Mouse (Mus musculus): ENCODE measurements around the gene Erich2. TPM values are rescaled to one million over a fixed set of nuclear protein-coding genes. Genes with fewer than 3 reads are reported as not detected.
"Not testable (repeated sequence)": the region's sequence is repeated elsewhere in the genome, so short reads cannot be mapped to it uniquely, and the experiment has no call there.

Gene Erich2
- polyA plus RNA-seq, 1 experiment: 2.7 TPM

DNA sequence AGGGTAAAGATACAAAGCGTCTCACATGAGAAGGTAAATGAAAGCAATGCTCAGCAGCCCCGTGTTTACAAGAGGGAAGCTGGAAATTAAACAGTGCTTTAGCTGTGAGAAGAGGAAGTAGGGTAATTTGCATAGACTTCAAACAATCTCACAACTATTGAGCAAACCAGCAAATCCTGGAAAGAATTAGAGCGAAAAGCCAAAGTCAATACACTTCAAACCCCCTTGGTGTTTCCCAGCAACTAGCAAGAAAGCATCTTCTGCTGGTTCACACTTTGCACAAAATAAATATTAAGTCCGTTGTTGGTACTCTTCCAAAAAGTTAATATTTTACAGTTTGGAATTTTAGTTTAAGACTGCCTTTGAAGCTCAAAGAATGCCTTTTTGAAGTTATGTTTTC, 2.7 kb upstream of the Erich2 start:
- no peak overlapping the region for H3K4me3 ChIP-seq (ENCODE audit: insufficient read depth, low read depth, low read length)
- H3K4me1 ChIP-seq (ENCODE audit: control insufficient read depth, insufficient read depth, low read length): peaks cover 11% of the 10 kb centered on the region
- H3K27ac ChIP-seq (ENCODE audit: insufficient read depth, low read depth, low read length): no peak overlapping the region; the same call in 1 of the 2 replicates
- peak; percentile 50 for DNase-seq
- no peak for TF ChIP-seq POLR2A (IDR thresholded peaks at IDR 0.05; ENCODE audit: low read depth, low read length)
- no peak for TF ChIP-seq CTCF (conservative IDR thresholded peaks at IDR 0.05; ENCODE audit: insufficient read depth, insufficient read length, low read depth, low read length)
- no peaks in the 10 kb centered on the region for H3K36me3 ChIP-seq (ENCODE audit: control insufficient read depth, insufficient read depth, low read length)
- H3K27me3 ChIP-seq (replicated peaks; ENCODE audit: control insufficient read depth, insufficient read depth, low read length): no peaks in the 10 kb centered on the region
- WGBS: 19% methylated on average over 4 of the region's 4 CpGs

GRCm38 (mm10) chr2:70506372-70506771, 2.2 kb upstream of the Erich2 start:
- Histone ChIP-seq H3K27me3 (replicated peaks; ENCODE audit: control insufficient read depth, insufficient read depth, low read length) (no peaks in the 10 kb centered on the region), H3K4me3 (ENCODE audit: insufficient read depth, low read depth, low read length) (no peak overlapping the region), H3K4me1 (ENCODE audit: control insufficient read depth, insufficient read depth, low read length) (peaks cover 11% of the 10 kb centered on the region), H3K27ac (ENCODE audit: insufficient read depth, low read depth, low read length) (peak overlapping the region; percentile 69; the same call in 1 of the 2 replicates), H3K36me3 (ENCODE audit: control insufficient read depth, insufficient read depth, low read length) (no peaks in the 10 kb centered on the region)
- no peak for TF ChIP-seq POLR2A (IDR thresholded peaks at IDR 0.05; ENCODE audit: low read depth, low read length)
- DNase-seq: peak; percentile 60
- 35% methylated on average over 2 of the region's 2 CpGs for WGBS

DNA sequence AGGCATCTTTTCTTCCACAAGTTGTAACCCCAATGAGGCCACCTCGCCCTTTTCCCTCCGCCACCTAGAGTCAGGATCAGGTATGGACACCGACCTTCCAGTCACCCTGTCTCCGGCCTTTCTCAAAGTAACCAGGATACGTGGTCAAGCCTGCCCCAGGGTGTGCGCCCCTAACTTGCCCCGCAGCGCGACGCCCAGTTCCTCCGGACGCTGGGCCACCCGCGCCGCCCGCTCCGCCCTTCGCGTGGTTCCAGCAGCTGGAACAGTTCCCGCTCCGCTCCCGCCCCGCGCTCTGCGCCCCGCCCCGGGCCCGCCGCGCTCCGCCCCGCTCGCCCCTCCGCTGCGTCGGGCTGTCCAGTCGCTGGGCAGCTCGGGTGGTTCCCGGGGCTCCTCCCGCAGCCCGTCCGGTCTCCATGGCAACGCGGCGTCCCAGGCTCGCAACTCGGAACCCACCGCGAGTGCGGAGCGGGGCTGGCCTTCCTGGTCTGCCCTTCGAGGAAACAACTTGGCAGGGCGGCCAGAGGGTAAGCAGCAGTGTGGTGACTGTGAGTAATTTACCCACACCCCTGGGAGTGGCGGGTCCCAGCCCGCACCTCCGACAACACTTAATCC, 508 bp downstream of the Erich2 start:
- Histone ChIP-seq H3K36me3 (ENCODE audit: control insufficient read depth, insufficient read depth, low read length) (no peaks in the 10 kb centered on the region), H3K27me3 (replicated peaks; ENCODE audit: control insufficient read depth, insufficient read depth, low read length) (no peaks in the 10 kb centered on the region), H3K27ac (ENCODE audit: insufficient read depth, low read depth, low read length) (peak overlapping the region; percentile 36; the same call in 1 of the 2 replicates), H3K4me3 (ENCODE audit: insufficient read depth, low read depth, low read length) (peak overlapping the region; percentile 96), H3K4me1 (ENCODE audit: control insufficient read depth, insufficient read depth, low read length) (peaks cover 11% of the 10 kb centered on the region)
- peak; percentile 93 for DNase-seq
- TF ChIP-seq POLR2A (IDR thresholded peaks at IDR 0.05; ENCODE audit: low read depth, low read length): no peak
- peak; percentile 61 for TF ChIP-seq CTCF (conservative IDR thresholded peaks at IDR 0.05; ENCODE audit: insufficient read depth, insufficient read length, low read depth, low read length)
- under 1% methylated on average over 56 of the region's 56 CpGs for WGBS

GRCm38 (mm10) chr2:70538283-70538682, 29.7 kb downstream of the Erich2 start:
- not testable (repeated sequence) for H3K27ac ChIP-seq (ENCODE audit: insufficient read depth, low read depth, low read length); H3K4me3 ChIP-seq (ENCODE audit: insufficient read depth, low read depth, low read length); H3K4me1 ChIP-seq (ENCODE audit: control insufficient read depth, insufficient read depth, low read length); H3K27me3 ChIP-seq (replicated peaks; ENCODE audit: control insufficient read depth, insufficient read depth, low read length); H3K36me3 ChIP-seq (ENCODE audit: control insufficient read depth, insufficient read depth, low read length)
- peak; percentile 61 for DNase-seq
- WGBS: 42% methylated on average over 7 of the region's 7 CpGs
- peak; percentile 67 for TF ChIP-seq CTCF (conservative IDR thresholded peaks at IDR 0.05; ENCODE audit: insufficient read depth, insufficient read length, low read depth, low read length)

- Histone ChIP-seq H3K27ac (ENCODE audit: insufficient read depth, low read depth, low read length) (no peak overlapping the region), H3K4me3 (ENCODE audit: insufficient read depth, low read depth, low read length) (no peak overlapping the region), H3K4me1 (ENCODE audit: control insufficient read depth, insufficient read depth, low read length) (no peaks in the 10 kb centered on the region), H3K36me3 (ENCODE audit: control insufficient read depth, insufficient read depth, low read length) (no peaks in the 10 kb centered on the region), H3K27me3 (replicated peaks; ENCODE audit: control insufficient read depth, insufficient read depth, low read length) (no peaks in the 10 kb centered on the region)
- TF ChIP-seq POLR2A (IDR thresholded peaks at IDR 0.05; ENCODE audit: low read depth, low read length) (no peak), CTCF (conservative IDR thresholded peaks at IDR 0.05; ENCODE audit: insufficient read depth, insufficient read length, low read depth, low read length) (no peak)
- no peak for DNase-seq
- WGBS: 66% methylated on average over 6 of the region's 6 CpGs
These were observed 42.1 kb downstream of the Erich2 start for GRCm38 (mm10) chr2:70550671-70551070.

DNA sequence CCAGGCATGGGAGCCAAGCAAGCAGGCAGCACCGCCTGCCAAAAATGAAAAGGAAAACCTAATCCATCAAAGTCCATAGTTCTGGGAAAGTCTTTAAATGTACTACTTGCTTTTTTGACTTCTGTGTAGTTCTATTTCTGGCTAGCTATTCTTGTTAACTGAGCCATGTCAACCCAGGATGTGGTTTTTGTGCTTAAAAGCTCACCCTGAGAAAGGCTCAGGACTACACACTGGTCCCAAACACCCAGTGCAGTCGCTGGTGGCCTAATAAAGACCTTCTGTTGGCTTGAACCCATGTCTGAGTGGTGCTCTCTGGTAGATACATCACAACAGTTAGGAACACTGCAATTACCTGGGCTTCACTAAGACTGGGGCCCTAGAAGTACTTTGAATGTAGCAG, 42.8 kb downstream of the Erich2 start:
- no peak for TF ChIP-seq CTCF (conservative IDR thresholded peaks at IDR 0.05; ENCODE audit: insufficient read depth, insufficient read length, low read depth, low read length)
- TF ChIP-seq POLR2A (IDR thresholded peaks at IDR 0.05; ENCODE audit: low read depth, low read length): no peak
- H3K4me1 ChIP-seq (ENCODE audit: control insufficient read depth, insufficient read depth, low read length): no peaks in the 10 kb centered on the region
- 68% methylated on average over 2 of the region's 2 CpGs for WGBS

DNA sequence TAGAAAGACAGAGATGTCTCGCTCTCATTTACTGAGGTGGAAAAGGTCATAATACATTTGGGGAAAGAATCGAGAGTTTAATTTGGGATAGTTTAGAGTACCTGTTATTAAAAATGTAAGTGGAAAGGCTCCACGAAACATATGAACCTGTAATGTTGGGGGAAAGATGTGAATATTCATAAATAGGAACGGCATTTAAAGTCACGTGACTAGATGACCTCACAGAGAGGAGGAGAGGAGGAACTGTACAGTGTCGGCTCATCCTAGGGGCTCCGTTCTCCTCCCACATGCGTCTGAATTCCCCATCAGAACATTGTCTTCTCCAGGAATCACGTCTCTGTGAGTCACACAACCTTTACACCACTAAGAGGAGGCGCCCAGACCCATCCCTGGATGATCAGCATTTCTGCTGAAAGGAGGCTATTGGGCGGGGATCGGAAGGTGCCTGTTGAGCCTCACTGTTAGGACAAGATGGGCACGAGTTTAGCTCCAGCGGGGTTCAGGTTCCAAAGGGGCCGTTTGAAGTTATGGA, 43.5 kb downstream of the Erich2 start:
- Histone ChIP-seq H3K4me1 (ENCODE audit: control insufficient read depth, insufficient read depth, low read length) (no peaks in the 10 kb centered on the region), H3K36me3 (ENCODE audit: control insufficient read depth, insufficient read depth, low read length) (no peaks in the 10 kb centered on the region), H3K27ac (ENCODE audit: insufficient read depth, low read depth, low read length) (no peak overlapping the region), H3K27me3 (replicated peaks; ENCODE audit: control insufficient read depth, insufficient read depth, low read length) (no peaks in the 10 kb centered on the region), H3K4me3 (ENCODE audit: insufficient read depth, low read depth, low read length) (no peak overlapping the region)
- no peak for DNase-seq
- TF ChIP-seq CTCF (conservative IDR thresholded peaks at IDR 0.05; ENCODE audit: insufficient read depth, insufficient read length, low read depth, low read length): no peak
- TF ChIP-seq POLR2A (IDR thresholded peaks at IDR 0.05; ENCODE audit: low read depth, low read length): no peak
- WGBS: 77% methylated on average over 15 of the region's 15 CpGs

More for the DNA sequence above, 42.8 kb downstream of the Erich2 start:
- no peak for DNase-seq
- Histone ChIP-seq H3K27ac (ENCODE audit: insufficient read depth, low read depth, low read length) (no peak overlapping the region), H3K36me3 (ENCODE audit: control insufficient read depth, insufficient read depth, low read length) (no peaks in the 10 kb centered on the region), H3K4me3 (ENCODE audit: insufficient read depth, low read depth, low read length) (no peak overlapping the region), H3K27me3 (replicated peaks; ENCODE audit: control insufficient read depth, insufficient read depth, low read length) (no peaks in the 10 kb centered on the region)

Data from kidney, adult 2 months (tissue).